Mouse (Mus musculus): Measurements from ENCODE around the gene Actr1a. TPM values are rescaled to one million over a fixed set of nuclear protein-coding genes. Genes with fewer than 3 reads are reported as not detected.

Gene Actr1a
- polyA plus RNA-seq, 1 experiment from 2014 or later: 119 TPM

GRCm38 (mm10) chr19:46425266-46425665 lies 29.7 kb upstream of the Actr1a start:
- Histone ChIP-seq H3K4me3 (ENCODE audit: low read length) (no peak overlapping the region), H3K4me2 (ENCODE audit: low read depth, low read length) (no peak overlapping the region), H3K27me3 (replicated peaks; ENCODE audit: control insufficient read depth, insufficient read depth, low read length) (no peaks in the 10 kb centered on the region), H3K36me3 (ENCODE audit: control insufficient read depth, insufficient read depth, low read length) (peaks cover 2% of the 10 kb centered on the region; the same call in 1 of the 2 replicates), H3K27ac (ENCODE audit: low read length) (no peak overlapping the region), H3K9ac (ENCODE audit: low read depth, low read length) (no peak overlapping the region), H3K9me3 (ENCODE audit: control insufficient read depth, low read length) (no peaks in the 10 kb centered on the region), H3K4me1 (ENCODE audit: control insufficient read depth, insufficient read depth, low read length) (peaks cover 15% of the 10 kb centered on the region)
- 93% methylated on average over 8 of the region's 8 CpGs for WGBS
- ATAC-seq: no peak

- H3K9ac ChIP-seq (ENCODE audit: low read depth, low read length): 0 out of 2 replicates have a peak overlapping the region, but pooled peaks have one; percentile 5
- no peak overlapping the region for H3K4me2 ChIP-seq (ENCODE audit: low read depth, low read length)
- 40% methylated on average over 11 of the region's 11 CpGs for WGBS
- peak; percentile 40 for ATAC-seq
- no peak overlapping the region for H3K4me3 ChIP-seq (ENCODE audit: low read length)
- peaks cover 18% of the 10 kb centered on the region for H3K4me1 ChIP-seq (ENCODE audit: control insufficient read depth, insufficient read depth, low read length)
- 0 out of 2 replicates have a peak, but pooled peaks cover 2% of the 10 kb centered on the region for H3K36me3 ChIP-seq (ENCODE audit: control insufficient read depth, insufficient read depth, low read length)
- no peaks in the 10 kb centered on the region for H3K9me3 ChIP-seq (ENCODE audit: control insufficient read depth, low read length)
- peak overlapping the region; percentile 20; the same call in 1 of the 2 replicates for H3K27ac ChIP-seq (ENCODE audit: low read length)
- no peaks in the 10 kb centered on the region for H3K27me3 ChIP-seq (replicated peaks; ENCODE audit: control insufficient read depth, insufficient read depth, low read length)
These were observed 27.1 kb upstream of the Actr1a start for GRCm38 (mm10) chr19:46422384-46423338.

- 89% methylated on average over 7 of the region's 7 CpGs for WGBS
- Histone ChIP-seq H3K27ac (ENCODE audit: low read length) (no peak overlapping the region), H3K4me1 (ENCODE audit: control insufficient read depth, insufficient read depth, low read length) (peaks cover 18% of the 10 kb centered on the region), H3K4me3 (ENCODE audit: low read length) (no peak overlapping the region), H3K4me2 (ENCODE audit: low read depth, low read length) (no peak overlapping the region), H3K36me3 (ENCODE audit: control insufficient read depth, insufficient read depth, low read length) (no peaks in the 10 kb centered on the region), H3K27me3 (replicated peaks; ENCODE audit: control insufficient read depth, insufficient read depth, low read length) (no peaks in the 10 kb centered on the region), H3K9me3 (ENCODE audit: control insufficient read depth, low read length) (no peaks in the 10 kb centered on the region), H3K9ac (ENCODE audit: low read depth, low read length) (no peak overlapping the region)
- ATAC-seq: no peak
These were observed 24.9 kb upstream of the Actr1a start for GRCm38 (mm10) chr19:46420410-46420809.

- Histone ChIP-seq H3K36me3 (ENCODE audit: control insufficient read depth, insufficient read depth, low read length) (no peaks in the 10 kb centered on the region), H3K27ac (ENCODE audit: low read length) (no peak overlapping the region), H3K9ac (ENCODE audit: low read depth, low read length) (no peak overlapping the region), H3K27me3 (replicated peaks; ENCODE audit: control insufficient read depth, insufficient read depth, low read length) (no peaks in the 10 kb centered on the region), H3K4me3 (ENCODE audit: low read length) (no peak overlapping the region), H3K9me3 (ENCODE audit: control insufficient read depth, low read length) (no peaks in the 10 kb centered on the region), H3K4me1 (ENCODE audit: control insufficient read depth, insufficient read depth, low read length) (peaks cover 13% of the 10 kb centered on the region), H3K4me2 (ENCODE audit: low read depth, low read length) (no peak overlapping the region)
- WGBS: 64% methylated on average over 4 of the region's 4 CpGs
- ATAC-seq: no peak
These were observed 22.5 kb upstream of the Actr1a start for GRCm38 (mm10) chr19:46418051-46418450.

- Histone ChIP-seq H3K36me3 (ENCODE audit: control insufficient read depth, insufficient read depth, low read length) (no peaks in the 10 kb centered on the region), H3K4me1 (ENCODE audit: control insufficient read depth, insufficient read depth, low read length) (0 out of 2 replicates have a peak, but pooled peaks cover 2% of the 10 kb centered on the region), H3K27me3 (replicated peaks; ENCODE audit: control insufficient read depth, insufficient read depth, low read length) (no peaks in the 10 kb centered on the region), H3K9me3 (ENCODE audit: control insufficient read depth, low read length) (no peaks in the 10 kb centered on the region), H3K27ac (ENCODE audit: low read length) (no peak overlapping the region), H3K4me3 (ENCODE audit: low read length) (no peak overlapping the region), H3K9ac (ENCODE audit: low read depth, low read length) (no peak overlapping the region), H3K4me2 (ENCODE audit: low read depth, low read length) (no peak overlapping the region)
- WGBS: 73% methylated on average over 9 of the region's 9 CpGs
- ATAC-seq: no peak
These were observed 20.7 kb upstream of the Actr1a start for GRCm38 (mm10) chr19:46416276-46416675.

- WGBS: 91% methylated on average over 8 of the region's 8 CpGs
- H3K4me1 ChIP-seq (ENCODE audit: control insufficient read depth, insufficient read depth, low read length): 0 out of 2 replicates have a peak, but pooled peaks cover 2% of the 10 kb centered on the region
These were observed 18.9 kb upstream of the Actr1a start for GRCm38 (mm10) chr19:46414486-46414885.

GRCm38 (mm10) chr19:46413969-46414368 lies 18.4 kb upstream of the Actr1a start:
- 0 out of 2 replicates have a peak, but pooled peaks cover 2% of the 10 kb centered on the region for H3K4me1 ChIP-seq (ENCODE audit: control insufficient read depth, insufficient read depth, low read length)
- no peaks in the 10 kb centered on the region for H3K27me3 ChIP-seq (replicated peaks; ENCODE audit: control insufficient read depth, insufficient read depth, low read length)
- H3K27ac ChIP-seq (ENCODE audit: low read length): no peak overlapping the region
- no peak overlapping the region for H3K9ac ChIP-seq (ENCODE audit: low read depth, low read length)
- no peaks in the 10 kb centered on the region for H3K9me3 ChIP-seq (ENCODE audit: control insufficient read depth, low read length)
- WGBS: 87% methylated on average over 2 of the region's 2 CpGs
- ATAC-seq: no peak
- no peak overlapping the region for H3K4me3 ChIP-seq (ENCODE audit: low read length)
- H3K4me2 ChIP-seq (ENCODE audit: low read depth, low read length): no peak overlapping the region
- H3K36me3 ChIP-seq (ENCODE audit: control insufficient read depth, insufficient read depth, low read length): no peaks in the 10 kb centered on the region

More at GRCm38 (mm10) chr19:46414486-46414885, 18.9 kb upstream of the Actr1a start:
- no peak overlapping the region for H3K4me2 ChIP-seq (ENCODE audit: low read depth, low read length)
- H3K27me3 ChIP-seq (replicated peaks; ENCODE audit: control insufficient read depth, insufficient read depth, low read length): no peaks in the 10 kb centered on the region
- H3K4me3 ChIP-seq (ENCODE audit: low read length): no peak overlapping the region
- no peak overlapping the region for H3K9ac ChIP-seq (ENCODE audit: low read depth, low read length)
- no peaks in the 10 kb centered on the region for H3K9me3 ChIP-seq (ENCODE audit: control insufficient read depth, low read length)
- no peak overlapping the region for H3K27ac ChIP-seq (ENCODE audit: low read length)
- H3K36me3 ChIP-seq (ENCODE audit: control insufficient read depth, insufficient read depth, low read length): no peaks in the 10 kb centered on the region
- no peak for ATAC-seq

GRCm38 (mm10) chr19:46412056-46412805 lies 16.7 kb upstream of the Actr1a start:
- Histone ChIP-seq H3K9ac (ENCODE audit: low read depth, low read length) (no peak overlapping the region), H3K4me1 (ENCODE audit: control insufficient read depth, insufficient read depth, low read length) (no peaks in the 10 kb centered on the region), H3K9me3 (ENCODE audit: control insufficient read depth, low read length) (no peaks in the 10 kb centered on the region), H3K4me2 (ENCODE audit: low read depth, low read length) (no peak overlapping the region), H3K4me3 (ENCODE audit: low read length) (no peak overlapping the region), H3K27me3 (replicated peaks; ENCODE audit: control insufficient read depth, insufficient read depth, low read length) (no peaks in the 10 kb centered on the region), H3K27ac (ENCODE audit: low read length) (no peak overlapping the region), H3K36me3 (ENCODE audit: control insufficient read depth, insufficient read depth, low read length) (no peaks in the 10 kb centered on the region)
- no peak for ATAC-seq
- WGBS: 80% methylated on average over 12 of the region's 12 CpGs

GRCm38 (mm10) chr19:46409506-46409905 lies 14.0 kb upstream of the Actr1a start:
- H3K4me1 ChIP-seq (ENCODE audit: control insufficient read depth, insufficient read depth, low read length): peaks cover 9% of the 10 kb centered on the region; the same call in 1 of the 2 replicates
- no peak overlapping the region for H3K4me3 ChIP-seq (ENCODE audit: low read length)
- H3K36me3 ChIP-seq (ENCODE audit: control insufficient read depth, insufficient read depth, low read length): 0 out of 2 replicates have a peak, but pooled peaks cover 3% of the 10 kb centered on the region
- no peaks in the 10 kb centered on the region for H3K27me3 ChIP-seq (replicated peaks; ENCODE audit: control insufficient read depth, insufficient read depth, low read length)
- no peak overlapping the region for H3K9ac ChIP-seq (ENCODE audit: low read depth, low read length)
- 59% methylated on average over 3 of the region's 3 CpGs for WGBS
- H3K4me2 ChIP-seq (ENCODE audit: low read depth, low read length): no peak overlapping the region
- H3K9me3 ChIP-seq (ENCODE audit: control insufficient read depth, low read length): no peaks in the 10 kb centered on the region
- peak; percentile 48; the same call in 1 of the 2 replicates for ATAC-seq
- H3K27ac ChIP-seq (ENCODE audit: low read length): peak overlapping the region; percentile 32; the same call in 1 of the 2 replicates

All from intestine, embryonic 16.5 days (tissue).